Mouse (Mus musculus) T-helper 17 cell (primary cell): Measurements from ENCODE around the gene Slc5a2.

Source experiments
- in situ Hi-C, 2 experiments: fragments of 300-600 bp; cut with MboI, MseI; formaldehyde crosslinking; loops; 1 replicate in 1 of 2; 2 replicates in 1 of 2; pipeline ENCODE4 v1.15.1; 2025; ENCODE audit warnings: high pct_unique_total_duplicates in 2 of 2

Gene Slc5a2

GRCm38 (mm10) chr7:128248081-128249042, 17.1 kb upstream of the Slc5a2 start:
- in situ Hi-C loops: loop anchor here (5.0 to 10.0 kb wide), 3 partner anchors 39 to 439 kb away; no protein-coding TSS in a partner anchor

- in situ Hi-C loops: loop anchor here (5.0 to 10.0 kb wide), 3 partner anchors 37 to 437 kb away; no protein-coding TSS in a partner anchor
Measured at GRCm38 (mm10) chr7:128249998-128250397, 15.5 kb upstream of the Slc5a2 start.

DNA sequence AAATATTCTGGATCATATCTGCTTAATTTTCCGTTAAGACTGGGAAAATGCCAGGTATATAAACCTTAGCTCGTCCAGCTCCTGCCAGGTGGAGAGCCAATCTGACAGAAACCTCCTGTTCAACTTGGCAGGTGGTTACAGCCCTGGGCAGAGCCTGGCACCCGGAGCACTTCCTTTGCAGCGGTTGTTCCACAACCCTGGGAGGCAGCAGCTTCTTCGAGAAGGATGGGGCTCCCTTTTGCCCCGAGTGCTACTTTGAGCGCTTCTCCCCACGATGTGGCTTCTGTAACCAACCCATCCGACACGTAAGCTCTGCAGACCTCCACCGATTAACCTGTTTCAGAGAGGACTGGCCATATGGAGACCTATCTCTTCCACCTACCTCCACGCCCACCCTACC, 13.5 kb upstream of the Slc5a2 start:
- in situ Hi-C loops: no loop called here

- in situ Hi-C loops: no loop called here
Measured at GRCm38 (mm10) chr7:128252609-128253008, 12.8 kb upstream of the Slc5a2 start.

GRCm38 (mm10) chr7:128254978-128255377, 10.5 kb upstream of the Slc5a2 start:
- in situ Hi-C loops: no loop called here

- in situ Hi-C loops: no loop called here
Measured at GRCm38 (mm10) chr7:128255757-128256156, 9.7 kb upstream of the Slc5a2 start.

DNA sequence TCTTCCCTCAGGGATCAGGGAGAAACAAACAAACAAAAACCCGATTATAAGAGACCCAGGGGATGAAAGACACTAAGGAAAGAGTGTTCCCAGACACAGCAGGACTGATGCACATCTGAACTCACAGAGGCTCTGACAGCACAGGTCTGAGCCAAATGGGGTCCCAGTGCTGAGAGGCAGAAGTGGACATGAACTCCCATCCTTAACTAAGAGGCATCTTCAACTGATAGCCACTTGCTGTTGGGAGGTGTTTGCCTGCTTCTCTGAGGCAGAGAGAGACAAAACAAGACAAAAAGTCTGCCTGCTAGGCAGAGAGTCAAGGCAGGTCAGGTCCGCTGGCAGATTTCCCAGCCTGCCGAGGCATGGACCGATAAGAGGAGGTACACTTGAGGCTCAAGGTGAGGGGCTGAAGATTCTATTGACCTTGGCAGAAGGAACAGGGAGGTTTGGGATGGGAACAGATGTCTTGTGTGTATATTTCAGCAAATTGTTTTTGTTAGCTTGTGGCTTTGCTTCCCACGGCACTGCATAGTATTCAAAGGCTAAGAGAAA, 8.6 kb upstream of the Slc5a2 start:
- in situ Hi-C loops: no loop called here

DNA sequence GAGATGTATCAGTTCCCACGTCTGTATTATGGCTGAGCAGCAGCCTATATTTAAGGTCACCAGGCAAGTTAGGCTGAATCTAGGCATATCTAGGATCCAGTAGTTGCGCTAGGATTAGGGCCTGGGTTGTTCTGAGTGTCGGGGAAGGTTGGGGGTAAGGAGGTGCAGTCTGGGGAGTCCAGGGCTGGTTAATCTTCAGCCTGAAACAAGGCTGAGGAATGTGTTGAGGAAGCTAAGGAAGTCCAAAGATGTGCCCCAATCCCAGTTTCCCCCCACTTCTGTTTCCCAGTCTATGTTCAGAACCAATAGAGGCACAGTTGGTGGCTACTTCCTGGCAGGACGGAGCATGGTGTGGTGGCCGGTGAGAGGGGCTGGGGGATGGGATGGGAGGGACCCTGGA, 599 bp downstream of the Slc5a2 start:
- in situ Hi-C loops: no loop called here

DNA sequence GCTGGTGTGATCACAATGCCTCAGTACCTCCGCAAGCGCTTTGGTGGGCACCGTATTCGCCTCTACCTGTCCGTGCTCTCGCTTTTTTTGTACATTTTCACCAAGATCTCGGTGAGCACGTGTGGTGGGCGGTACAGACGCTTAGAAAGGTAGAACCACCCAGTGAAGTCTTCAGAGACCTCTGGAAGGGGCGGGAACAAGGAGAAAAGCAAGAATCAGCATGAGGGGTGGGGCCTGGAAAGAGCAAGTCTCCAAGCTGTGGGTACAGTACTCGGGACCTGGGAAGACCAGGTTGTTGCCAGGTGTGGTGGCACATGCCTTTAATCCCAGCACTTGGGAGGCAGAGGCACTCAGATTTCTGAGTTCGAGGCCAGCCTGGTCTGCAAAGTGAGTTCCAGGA, 1.9 kb downstream of the Slc5a2 start:
- in situ Hi-C loops: no loop called here

DNA sequence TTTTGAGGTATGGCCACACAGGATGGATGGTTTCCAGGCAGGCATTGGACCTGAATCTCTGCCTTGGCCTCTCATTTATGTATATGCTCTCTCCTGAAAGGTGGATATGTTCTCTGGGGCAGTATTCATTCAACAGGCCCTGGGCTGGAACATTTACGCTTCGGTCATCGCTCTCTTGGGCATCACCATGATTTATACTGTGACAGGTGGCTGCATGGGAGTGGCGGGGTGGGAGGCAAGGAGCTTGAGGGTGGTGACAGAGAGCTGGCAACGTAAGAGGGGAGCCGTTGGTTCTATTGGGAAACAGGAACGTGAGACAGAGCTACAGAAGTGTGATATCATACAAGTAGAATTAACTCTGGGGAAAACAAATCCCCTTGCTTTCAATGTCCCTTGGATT, 2.4 kb downstream of the Slc5a2 start:
- in situ Hi-C loops: no loop called here

DNA sequence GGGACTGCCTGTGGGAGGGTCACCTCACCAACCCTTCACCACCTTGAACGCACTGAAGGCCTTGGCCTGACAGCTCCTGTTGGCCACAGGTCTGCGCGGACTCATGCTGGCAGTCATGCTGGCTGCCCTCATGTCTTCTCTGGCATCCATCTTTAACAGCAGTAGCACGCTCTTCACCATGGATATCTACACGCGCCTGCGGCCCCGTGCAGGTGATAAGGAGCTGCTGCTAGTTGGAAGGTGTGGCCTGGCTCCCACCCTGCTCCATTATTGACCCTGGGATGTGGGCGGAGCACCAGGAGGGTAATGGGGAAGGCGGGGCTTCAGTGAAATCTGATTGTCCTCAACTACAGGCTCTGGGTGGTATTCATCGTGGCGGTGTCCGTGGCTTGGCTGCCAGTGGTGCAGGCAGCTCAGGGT, 5.0 kb downstream of the Slc5a2 start:
- in situ Hi-C loops: no loop called here

DNA sequence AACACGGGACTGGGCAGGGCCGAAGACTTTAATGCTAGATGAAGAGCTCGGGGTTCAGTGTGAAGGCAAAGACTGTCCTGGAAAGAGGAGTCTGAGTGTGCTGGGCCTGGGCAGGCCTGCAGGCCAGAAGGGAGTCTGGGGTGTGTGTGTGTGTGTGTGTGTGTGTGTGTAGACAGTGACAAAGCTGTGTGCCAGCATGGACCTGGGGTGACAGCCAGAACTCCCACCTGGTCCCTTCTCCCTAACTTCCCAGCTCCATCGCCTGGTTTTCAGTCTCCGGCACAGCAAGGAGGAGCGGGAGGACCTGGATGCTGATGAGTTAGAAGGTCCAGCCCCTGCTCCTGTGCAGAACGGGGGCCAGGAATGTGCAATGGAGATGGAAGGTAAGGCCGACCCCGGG, 6.0 kb downstream of the Slc5a2 start:
- in situ Hi-C loops: no loop called here

DNA sequence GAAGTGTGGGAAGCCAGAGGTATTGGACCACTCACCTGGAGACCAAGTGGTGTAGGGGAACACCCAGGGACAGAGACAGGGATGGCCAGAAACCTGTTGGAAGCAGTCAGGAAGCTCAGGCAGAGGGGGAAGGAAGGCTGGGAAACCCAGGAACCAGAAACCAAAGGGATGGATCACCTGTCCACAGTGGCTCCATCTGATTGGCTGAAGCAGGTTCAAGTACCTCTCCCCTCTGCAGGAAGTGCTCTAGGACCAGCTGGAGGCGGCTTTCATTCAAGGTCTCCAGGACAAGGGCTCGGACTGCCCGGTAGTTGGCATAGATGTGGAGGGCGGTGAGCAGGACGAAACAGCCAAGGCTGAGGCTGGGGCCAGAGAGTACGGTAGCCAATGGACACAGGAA, 10.6 kb downstream of the Slc5a2 start:
- in situ Hi-C loops: no loop called here

GRCm38 (mm10) chr7:128279750-128280149, 14.3 kb downstream of the Slc5a2 start:
- in situ Hi-C loops: no loop called here

DNA sequence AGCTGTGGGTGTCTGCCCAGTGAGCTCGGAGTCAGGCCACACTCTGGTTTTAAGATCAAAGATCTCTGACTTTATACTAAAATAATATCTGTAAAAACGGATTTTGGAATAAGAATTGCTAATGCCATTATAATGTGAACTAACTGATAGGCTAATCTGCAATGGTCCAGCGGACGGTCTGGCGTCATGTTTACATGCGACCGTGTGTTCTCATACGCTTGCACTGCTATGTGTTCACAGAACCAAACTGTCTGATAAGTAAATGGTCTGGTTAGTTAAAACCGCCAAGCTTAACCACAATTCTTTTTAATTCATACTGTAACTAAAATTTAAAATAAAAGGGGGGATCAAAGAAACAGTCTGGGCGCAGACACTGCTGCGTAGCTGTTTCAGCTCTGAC, 16.3 kb downstream of the Slc5a2 start:
- in situ Hi-C loops: no loop called here

- in situ Hi-C loops: no loop called here
Measured at GRCm38 (mm10) chr7:128282532-128283244, 17.2 kb downstream of the Slc5a2 start.

GRCm38 (mm10) chr7:128284047-128284446, 18.6 kb downstream of the Slc5a2 start:
- in situ Hi-C loops: no loop called here

DNA sequence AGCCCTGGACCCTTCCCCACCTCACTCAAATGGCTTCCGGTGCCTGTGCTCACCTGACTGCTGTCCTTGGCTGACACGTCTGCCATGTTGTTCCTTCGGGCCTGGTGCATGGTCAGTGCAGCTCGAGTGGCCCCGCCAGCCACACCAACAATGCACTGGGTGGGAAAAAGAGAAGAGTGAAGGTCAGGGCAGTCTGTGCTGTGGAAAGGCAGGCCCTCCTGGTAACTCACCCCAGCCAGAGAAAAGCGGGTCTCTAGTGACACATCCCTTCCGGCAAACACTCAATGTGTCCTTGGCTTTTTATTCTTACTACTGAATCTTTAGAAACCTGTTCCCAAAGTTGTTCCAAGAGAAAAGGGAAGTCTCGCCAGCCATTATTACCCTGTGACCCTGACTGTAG, 19.6 kb downstream of the Slc5a2 start:
- in situ Hi-C loops: loop anchor here in 1 of 2 experiments (5.0 kb wide), 1 partner anchor 38 kb away; the partner anchor contains the start of gene Tgfb1i1

DNA sequence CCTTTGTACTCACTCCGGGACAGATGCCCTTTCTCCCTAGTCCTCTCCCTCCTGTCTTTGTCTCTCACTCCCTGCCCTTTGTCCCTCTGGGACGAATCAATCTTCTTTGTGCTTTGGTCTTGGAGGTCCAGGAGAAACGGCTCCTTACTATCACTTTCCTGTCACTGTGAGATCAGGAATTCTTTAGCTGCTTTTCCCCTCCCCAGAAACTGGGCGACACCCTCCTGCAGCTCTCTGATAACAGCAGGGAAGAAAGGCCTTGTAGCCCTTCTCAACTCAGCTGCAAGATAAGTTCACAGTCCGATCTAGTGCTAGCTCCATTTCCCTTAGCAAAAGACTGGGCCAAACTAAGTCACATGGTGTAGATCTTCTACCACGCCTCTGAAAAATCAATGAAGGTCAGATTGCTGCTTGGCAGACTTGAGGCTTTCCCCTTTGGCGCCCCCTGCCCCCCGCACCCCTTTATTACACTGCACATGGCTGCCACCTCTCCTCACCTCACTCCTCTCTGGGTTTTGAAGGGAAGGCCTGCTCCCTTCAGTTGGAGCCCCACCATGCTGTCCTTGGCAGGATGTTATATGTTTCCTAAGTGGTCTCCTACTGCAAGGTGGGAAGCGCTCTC, 23.6 kb downstream of the Slc5a2 start:
- in situ Hi-C loops: loop anchor here in 1 of 2 experiments (5.0 kb wide), 1 partner anchor 42 kb away; the partner anchor contains the start of gene Tgfb1i1

GRCm38 (mm10) chr7:128294785-128295184, 29.3 kb downstream of the Slc5a2 start:
- in situ Hi-C loops: no loop called here

GRCm38 (mm10) chr7:128296514-128296913, 31.1 kb downstream of the Slc5a2 start:
- in situ Hi-C loops: no loop called here

DNA sequence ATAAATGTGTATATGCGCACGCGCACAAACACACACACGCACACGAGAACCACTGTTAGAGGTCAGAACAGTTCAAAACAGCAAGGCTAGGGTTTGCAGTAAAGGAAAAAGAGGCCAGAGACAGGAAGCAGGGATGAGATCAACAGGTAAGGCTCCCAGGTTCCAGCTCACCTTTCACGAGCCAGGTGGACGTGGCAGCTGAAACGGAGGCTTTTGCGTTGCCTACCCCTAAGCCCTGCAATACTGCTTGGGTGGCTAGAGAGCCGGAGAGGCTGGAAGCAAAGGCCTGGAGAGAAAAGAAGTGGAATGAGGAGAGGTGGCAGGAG, 31.8 kb downstream of the Slc5a2 start:
- in situ Hi-C loops: no loop called here
